Mouse (Mus musculus): ENCODE measurements around the gene Cd79b. TPM values are rescaled to one million over a fixed set of nuclear protein-coding genes. Genes with fewer than 3 reads are reported as not detected.

Gene Cd79b
- polyA plus RNA-seq, 1 experiment from 2014 or later, result 2.9 TPM

Other genes with a start within 250 kb of the Cd79b start
- gene Taco1, start 248.7 kb downstream of the Cd79b start, polyA plus RNA-seq (2015; fragmentation: Nextera tagmentation; extraction: Ambion mirVana), result 8.6 and 9.7 TPM in 2 replicates
- 25.3 and 27.1 TPM in 2 replicates for gene Map3k3, start 230.1 kb downstream of the Cd79b start, polyA plus RNA-seq (2015; fragmentation: Nextera tagmentation; extraction: Ambion mirVana)
- gene Gm10840, start 153.9 kb downstream of the Cd79b start, polyA plus RNA-seq (2015; fragmentation: Nextera tagmentation; extraction: Ambion mirVana), result not detected in 2 replicates
- 378 and 399 TPM in 2 replicates for gene Limd2, start 153.9 kb downstream of the Cd79b start, polyA plus RNA-seq (2015; fragmentation: Nextera tagmentation; extraction: Ambion mirVana)
- gene Strada, start 112.6 kb downstream of the Cd79b start, polyA plus RNA-seq (2015; fragmentation: Nextera tagmentation; extraction: Ambion mirVana), result 32.8 and 33.7 TPM in 2 replicates
- 73.2 and 76.8 TPM in 2 replicates for gene Ccdc47, start 98.4 kb downstream of the Cd79b start, polyA plus RNA-seq (2015; fragmentation: Nextera tagmentation; extraction: Ambion mirVana)
- gene Ddx42, start 97.8 kb downstream of the Cd79b start, polyA plus RNA-seq (2015; fragmentation: Nextera tagmentation; extraction: Ambion mirVana), result 88.5 and 91.4 TPM in 2 replicates
- 56.4 and 58.5 TPM in 2 replicates for gene Ftsj3, start 58.7 kb downstream of the Cd79b start, polyA plus RNA-seq (2015; fragmentation: Nextera tagmentation; extraction: Ambion mirVana)
- 320 and 338 TPM in 2 replicates for gene Psmc5, start 58.6 kb downstream of the Cd79b start, polyA plus RNA-seq (2015; fragmentation: Nextera tagmentation; extraction: Ambion mirVana)
- gene Smarcd2, start 41.8 kb downstream of the Cd79b start, polyA plus RNA-seq (2015; fragmentation: Nextera tagmentation; extraction: Ambion mirVana), result 82.6 and 82.7 TPM in 2 replicates
- 0.34 and 0.43 TPM in 2 replicates for gene Tcam1, start 38.1 kb downstream of the Cd79b start, polyA plus RNA-seq (2015; fragmentation: Nextera tagmentation; extraction: Ambion mirVana)
- not detected in 2 replicates for gene Gh, start 12.9 kb downstream of the Cd79b start, polyA plus RNA-seq (2015; fragmentation: Nextera tagmentation; extraction: Ambion mirVana)
- gene Scn4a, start 38.5 kb upstream of the Cd79b start, polyA plus RNA-seq (2015; fragmentation: Nextera tagmentation; extraction: Ambion mirVana), result 0.42 and 0.49 TPM in 2 replicates
- 0.25 TPM in 1 of 2 replicates, not detected in the other for gene Prr29, start 50.7 kb upstream of the Cd79b start, polyA plus RNA-seq (2015; fragmentation: Nextera tagmentation; extraction: Ambion mirVana)
- 28.7 and 30.1 TPM in 2 replicates for gene Icam2, start 73.3 kb upstream of the Cd79b start, polyA plus RNA-seq (2015; fragmentation: Nextera tagmentation; extraction: Ambion mirVana)
- 6.8 and 7.6 TPM in 2 replicates for gene Ern1, start 173.1 kb upstream of the Cd79b start, polyA plus RNA-seq (2015; fragmentation: Nextera tagmentation; extraction: Ambion mirVana)